Mouse (Mus musculus): ENCODE measurements around the gene Rgs7bp. TPM values are rescaled to one million over a fixed set of nuclear protein-coding genes. Genes with fewer than 3 reads are reported as not detected.

Gene Rgs7bp
- polyA plus RNA-seq, 1 experiment, result not detected

DNA sequence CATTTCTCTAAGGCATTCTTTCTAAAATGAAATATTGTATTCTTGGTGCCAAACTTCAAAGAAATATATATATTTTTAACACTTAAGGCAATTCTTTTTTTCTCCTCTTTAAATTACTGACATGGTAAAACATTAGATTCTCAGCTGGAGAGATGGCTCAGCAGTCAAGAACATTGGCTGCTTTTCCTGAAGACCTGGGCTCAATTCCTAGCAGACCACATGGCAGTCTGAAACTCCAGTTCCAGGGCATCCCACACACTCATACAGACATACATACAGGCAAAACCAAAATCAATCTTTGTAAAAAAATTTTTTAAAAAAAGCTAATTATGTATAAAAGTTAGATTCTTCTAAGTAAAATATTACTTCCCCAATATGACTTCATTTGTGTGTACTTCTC is 22.8 kb downstream of the Rgs7bp start:
- TF ChIP-seq GATA1 (IDR thresholded peaks at IDR 0.05; ENCODE audit: low read length), result no peak

DNA sequence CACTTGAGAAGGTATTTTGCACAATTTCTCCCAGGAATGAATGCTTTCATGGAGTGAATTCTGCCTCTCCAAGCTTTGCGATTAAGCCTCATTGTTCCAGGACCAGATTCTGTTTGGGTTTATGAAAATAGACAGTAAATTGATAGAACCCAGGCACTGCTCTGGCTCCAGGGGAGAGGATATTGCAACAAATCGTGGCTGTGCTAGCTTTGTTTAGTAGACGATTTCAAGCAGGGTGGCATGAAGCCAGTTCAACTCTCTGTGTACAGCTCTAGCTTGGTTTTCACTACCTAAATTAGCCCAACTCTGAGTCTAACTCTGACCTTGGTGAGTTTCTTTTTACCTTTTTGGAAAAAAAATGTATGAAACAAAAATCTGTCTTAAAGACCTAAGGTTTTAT is 26.5 kb downstream of the Rgs7bp start:
- no peak for TF ChIP-seq GATA1 (IDR thresholded peaks at IDR 0.05; ENCODE audit: low read length)

DNA sequence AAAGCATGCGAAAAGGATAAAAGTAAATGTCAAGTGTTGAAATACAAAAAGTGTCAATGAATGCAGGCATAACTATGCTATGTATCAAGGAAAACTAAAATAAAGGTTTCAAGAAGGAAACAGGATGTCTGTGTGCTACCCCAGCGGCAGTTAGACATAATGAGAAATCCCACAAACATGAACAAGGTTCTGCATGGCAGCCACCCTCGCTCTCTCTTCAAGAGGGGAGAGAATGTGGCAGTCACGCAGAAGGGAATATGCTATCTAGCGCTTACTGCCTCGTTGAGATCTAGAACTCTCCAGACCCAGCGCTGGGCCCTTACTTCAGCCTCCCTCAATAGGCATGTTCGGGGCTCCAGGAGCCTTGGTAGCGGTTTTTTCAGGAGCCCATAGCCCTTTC is 38.2 kb downstream of the Rgs7bp start:
- TF ChIP-seq GATA1 (IDR thresholded peaks at IDR 0.05; ENCODE audit: low read length), result no peak

DNA sequence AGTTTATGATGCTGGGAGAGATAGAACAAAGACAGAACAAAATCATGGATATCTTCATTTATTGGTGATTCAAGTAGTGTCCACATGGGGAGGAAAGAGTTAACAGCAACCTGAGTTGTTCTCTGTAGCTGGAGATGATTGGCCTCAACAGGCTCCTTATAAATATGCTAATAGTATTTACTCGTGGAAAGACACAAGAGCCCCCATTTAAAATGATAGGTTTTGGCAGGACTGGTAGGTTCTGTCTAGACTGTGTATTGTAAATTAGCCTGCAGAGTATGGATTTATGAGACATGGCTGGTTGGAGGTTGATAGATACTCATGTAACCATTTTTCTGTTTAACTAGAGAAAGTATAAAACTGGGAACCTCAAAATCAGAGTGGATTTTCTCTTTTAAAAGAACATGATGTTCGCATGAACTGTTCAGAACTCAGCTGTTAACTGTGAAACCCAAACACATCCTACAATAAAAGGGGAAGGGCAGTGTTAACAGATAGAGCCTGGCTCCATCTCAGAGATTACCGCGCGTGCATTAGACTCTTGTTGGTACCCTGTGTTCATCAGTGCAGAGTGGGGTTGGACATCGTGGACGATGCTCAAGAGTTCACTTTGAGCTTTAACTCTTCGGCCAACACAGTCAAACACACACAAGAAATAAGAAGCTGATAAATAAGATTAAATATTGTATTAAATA is 38.9 kb downstream of the Rgs7bp start:
- no peak for TF ChIP-seq GATA1 (IDR thresholded peaks at IDR 0.05; ENCODE audit: low read length)

DNA sequence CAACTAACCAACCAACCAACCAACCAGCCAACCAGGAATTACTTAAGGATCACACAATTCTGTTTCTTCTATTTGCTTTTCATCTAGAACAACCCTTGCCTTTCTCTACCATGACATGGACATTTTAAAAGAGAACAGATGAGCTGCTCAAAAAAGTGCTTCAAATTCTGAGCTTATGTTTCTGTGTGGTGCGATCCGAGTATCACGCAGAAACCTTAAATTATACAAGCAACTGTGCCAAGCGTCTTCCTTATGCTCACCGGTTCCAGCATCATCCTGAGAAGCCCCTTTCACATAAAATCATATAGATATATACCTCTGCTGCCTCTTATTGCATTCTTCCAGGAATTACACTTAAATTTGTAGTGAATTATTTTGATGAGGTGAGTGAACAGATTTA is 43.4 kb downstream of the Rgs7bp start:
- no peak for TF ChIP-seq GATA1 (IDR thresholded peaks at IDR 0.05; ENCODE audit: low read length)

DNA sequence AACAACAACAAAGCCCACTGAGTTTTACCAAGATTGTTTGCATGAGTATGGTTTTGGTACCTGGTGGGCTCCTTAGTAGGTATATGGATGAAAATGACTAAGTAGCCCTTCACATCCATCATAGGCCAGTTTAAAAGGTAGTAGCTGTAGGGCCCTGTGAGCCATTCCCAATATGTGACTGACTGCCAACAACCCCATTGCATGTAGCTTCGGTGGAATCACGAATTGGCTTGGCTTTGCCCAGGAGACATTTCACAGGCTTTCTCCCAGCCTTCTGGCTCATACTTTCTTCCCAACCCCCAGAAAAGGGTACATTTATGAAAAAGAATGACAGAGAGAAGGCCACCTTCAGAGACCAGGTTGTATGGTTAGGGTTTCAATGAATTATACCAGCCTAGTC is 45.8 kb downstream of the Rgs7bp start:
- TF ChIP-seq GATA1 (IDR thresholded peaks at IDR 0.05; ENCODE audit: low read length), result no peak

DNA sequence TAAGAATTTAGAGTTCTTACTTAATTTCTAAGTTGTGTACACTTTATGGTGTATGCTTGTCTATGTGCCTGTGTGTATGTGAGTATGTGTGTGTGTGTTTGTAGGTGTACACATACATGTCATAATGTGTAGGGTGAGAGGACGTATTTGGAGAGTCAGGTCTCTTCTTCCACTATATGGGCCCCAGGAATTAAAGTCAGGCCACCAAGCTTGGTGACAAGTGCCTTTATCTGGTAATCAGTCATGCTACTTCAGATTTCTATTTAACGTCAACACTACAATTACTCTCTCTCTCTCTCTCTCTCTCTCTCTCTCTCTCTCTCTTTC is 51.9 kb downstream of the Rgs7bp start:
- no peak for TF ChIP-seq GATA1 (IDR thresholded peaks at IDR 0.05; ENCODE audit: low read length)

DNA sequence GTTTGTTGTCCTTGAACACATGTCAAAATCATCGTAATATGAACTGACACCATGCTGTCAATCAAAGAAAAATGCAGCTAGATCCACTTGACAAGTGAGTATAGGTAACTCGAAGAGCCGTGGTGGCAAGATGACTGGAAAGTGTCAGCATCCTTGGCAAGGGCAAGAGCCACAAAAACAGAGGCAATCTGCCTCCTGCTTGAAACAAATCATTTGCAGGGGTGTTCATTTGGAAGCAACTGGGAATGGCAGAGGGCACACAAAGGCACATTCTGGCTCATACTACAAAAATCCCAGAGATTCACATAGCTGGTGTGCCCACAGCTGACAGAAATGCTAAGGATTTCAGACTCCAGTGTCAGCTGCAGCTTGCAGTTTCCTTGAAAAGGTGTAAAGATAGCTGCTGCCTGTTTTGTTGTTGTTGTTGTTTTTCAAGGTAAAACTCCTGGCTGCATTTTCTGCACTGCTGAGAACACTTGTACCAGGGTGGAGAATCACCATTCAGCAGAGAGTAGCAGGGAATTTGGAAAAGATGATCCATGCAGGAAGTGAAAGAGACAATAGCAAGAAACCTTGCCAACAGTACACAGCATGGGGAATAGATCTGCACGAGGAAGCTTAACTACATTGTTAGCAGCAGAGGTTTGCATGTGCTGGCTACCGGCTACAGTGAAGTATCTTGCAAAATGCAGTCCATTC is 52.4 kb downstream of the Rgs7bp start:
- no peak for TF ChIP-seq GATA1 (IDR thresholded peaks at IDR 0.05; ENCODE audit: low read length)

DNA sequence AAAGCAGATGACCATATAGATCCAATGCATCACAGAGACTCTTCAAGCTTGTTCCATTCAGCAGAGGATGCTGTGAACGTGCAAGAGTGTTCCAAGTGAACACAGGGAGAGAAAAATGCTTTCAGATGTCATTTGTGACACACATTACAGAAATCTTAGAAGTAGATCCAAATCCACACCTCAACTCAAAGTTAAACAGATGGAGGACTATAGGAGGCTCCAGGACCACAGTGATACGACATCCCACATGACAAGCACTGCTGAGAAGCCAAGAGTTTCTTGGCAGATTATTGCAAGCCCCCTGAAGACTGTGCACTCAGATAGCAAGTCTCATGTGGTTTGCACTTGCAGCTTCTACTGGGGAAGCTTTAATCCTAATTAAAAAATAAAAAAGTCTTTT is 53.0 kb downstream of the Rgs7bp start:
- no peak for TF ChIP-seq GATA1 (IDR thresholded peaks at IDR 0.05; ENCODE audit: low read length)

DNA sequence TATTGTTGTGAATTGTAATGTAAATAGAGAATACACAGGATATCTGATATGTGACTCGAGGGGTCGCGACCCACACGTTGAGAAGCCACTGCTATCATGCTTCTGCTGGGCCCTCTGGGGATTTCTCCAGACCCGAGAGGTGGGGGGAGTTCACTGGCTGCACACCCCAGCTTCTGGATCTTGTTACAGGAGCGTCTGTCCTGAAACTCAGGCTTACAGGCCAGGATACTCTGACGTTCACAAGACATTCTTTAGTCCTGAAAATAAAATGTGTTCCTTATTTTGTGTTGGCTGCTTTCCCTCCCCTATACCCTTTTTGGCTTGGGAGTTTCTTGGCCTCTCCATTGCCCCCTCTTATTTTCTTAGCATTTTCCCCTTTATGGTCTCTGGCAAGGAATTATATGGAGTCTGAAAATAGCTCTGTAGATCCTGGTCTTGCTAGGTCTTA is 65.9 kb downstream of the Rgs7bp start:
- no peak for TF ChIP-seq GATA1 (IDR thresholded peaks at IDR 0.05; ENCODE audit: low read length)

DNA sequence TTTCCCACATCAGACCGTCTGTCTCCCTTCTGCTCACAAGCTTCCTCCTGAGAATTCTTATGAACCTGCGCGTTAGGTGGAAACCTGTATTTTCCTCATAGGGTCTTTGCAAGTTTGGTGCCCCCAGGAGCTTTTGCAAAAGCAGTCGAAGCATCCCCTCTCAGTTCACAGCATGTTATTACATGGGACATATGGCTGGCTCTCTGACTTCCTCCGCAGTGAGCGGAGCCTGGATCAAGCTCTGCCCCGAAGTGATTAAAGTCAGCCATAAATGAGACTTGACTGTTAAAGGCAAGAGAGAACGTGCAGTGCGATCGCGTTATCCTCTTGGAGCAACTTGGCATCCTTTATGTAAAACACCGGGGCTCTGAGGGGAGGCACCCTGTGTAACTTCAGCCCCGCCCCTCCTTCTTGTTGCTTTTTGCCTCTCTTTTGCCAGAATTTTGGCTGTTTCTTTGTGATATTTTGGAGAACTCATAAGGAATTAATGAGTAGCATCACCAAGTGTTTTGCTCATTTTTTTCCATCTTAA is 66.7 kb downstream of the Rgs7bp start:
- TF ChIP-seq GATA1 (IDR thresholded peaks at IDR 0.05; ENCODE audit: low read length), result no peak

DNA sequence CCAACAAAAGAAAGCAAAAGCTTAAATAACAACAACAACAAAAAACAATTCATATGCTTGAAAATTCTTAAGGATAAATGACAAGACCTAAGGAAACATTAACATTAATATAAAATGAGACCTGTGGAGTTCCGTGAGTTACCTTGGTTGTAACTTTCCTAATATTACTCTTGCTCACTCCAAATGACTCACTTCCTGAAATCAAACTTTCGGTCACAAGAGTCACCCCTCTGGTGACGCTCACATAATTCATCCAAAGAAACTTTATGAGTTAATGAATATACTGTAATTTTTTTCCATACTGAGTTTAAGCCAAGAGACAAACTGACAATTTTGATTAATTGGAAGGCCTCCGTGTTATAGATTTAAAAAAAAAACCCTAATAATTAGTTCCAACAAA is 69.0 kb downstream of the Rgs7bp start:
- no peak for TF ChIP-seq GATA1 (IDR thresholded peaks at IDR 0.05; ENCODE audit: low read length)

DNA sequence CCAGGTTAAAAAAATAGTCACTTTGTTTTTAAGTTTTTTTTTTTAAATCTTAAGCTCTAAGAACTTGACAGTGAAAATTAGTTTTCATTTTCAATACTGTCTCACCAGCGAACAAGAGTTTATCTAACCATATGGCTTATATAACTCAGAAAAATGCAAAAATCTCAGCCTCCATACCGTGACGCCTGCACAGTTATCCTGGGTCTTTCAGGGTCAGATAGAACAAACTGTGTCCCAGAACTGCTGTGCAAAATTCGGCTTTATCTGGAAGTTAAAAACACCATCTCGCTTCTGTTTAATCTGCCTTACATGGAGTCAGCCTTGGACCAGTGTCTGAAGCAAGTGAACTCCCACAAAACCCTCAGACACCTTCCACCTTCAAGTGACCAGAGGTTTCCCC is 70.7 kb downstream of the Rgs7bp start:
- TF ChIP-seq GATA1 (IDR thresholded peaks at IDR 0.05; ENCODE audit: low read length), result no peak

DNA sequence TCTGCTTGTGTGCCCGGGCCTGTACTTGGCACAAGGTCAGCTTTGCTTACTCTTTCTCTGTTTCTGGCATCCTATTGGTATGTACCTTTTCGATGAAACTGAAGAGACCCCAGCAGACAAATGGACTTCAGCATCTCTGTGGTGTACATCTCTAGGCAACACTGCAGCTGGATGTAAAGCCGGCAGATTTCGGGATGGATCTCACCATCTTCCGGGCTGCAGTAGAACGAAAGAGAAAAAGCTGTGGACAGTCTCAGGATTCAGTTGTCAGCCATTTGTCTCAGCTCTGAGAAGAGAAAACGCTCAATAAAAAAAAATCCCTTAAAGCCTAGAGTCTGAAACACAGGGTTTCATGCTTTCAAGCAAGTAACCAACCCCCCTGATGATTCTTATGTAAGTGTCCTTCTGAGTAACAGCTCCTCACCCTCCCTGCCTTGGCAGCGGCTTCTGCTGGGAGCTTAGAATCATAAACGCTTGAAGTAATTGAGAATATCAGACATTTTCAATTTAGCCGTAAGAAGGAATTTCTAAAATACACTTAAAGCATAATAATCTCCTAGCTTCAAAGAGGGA is 71.9 kb downstream of the Rgs7bp start:
- TF ChIP-seq GATA1 (IDR thresholded peaks at IDR 0.05; ENCODE audit: low read length), result no peak

DNA sequence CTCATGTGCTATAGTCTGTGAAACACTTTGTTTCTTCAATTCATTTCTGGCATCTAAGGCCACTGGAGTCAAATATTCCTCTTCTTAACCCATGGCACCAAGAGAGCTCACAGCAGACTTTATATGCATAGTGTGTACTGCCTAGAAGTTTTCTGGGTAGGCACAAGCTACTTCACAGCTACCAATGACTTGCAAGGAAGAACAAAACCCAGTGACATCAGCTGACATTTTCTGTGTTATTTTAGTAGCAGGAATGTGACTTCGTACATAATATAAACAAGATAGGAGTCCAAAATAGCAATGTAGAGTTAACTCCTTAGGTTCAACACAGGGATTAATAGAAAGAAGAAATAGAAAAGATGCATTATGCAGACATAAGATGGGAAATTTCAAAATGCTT is 76.6 kb downstream of the Rgs7bp start:
- no peak for TF ChIP-seq GATA1 (IDR thresholded peaks at IDR 0.05; ENCODE audit: low read length)

DNA sequence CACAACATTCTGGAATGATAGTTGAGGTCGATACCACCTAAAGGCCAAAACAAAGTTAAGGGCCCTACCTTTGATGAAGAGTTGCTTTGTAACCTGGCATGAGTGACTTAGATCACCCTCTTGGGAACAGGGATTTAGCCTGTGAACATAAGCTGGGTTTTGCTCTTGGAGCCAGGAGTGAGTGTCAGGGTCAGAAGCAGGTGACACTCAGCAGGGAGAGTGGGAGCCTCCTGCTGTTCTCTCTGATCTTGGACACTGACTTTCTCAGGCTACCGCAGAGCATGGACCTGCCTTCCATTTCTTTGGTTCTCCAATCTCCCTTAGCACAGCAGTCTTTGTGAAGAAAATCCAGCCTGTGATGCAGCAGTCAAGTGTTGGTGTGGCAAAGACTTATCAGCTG is 87.2 kb downstream of the Rgs7bp start:
- TF ChIP-seq GATA1 (IDR thresholded peaks at IDR 0.05; ENCODE audit: low read length), result no peak

DNA sequence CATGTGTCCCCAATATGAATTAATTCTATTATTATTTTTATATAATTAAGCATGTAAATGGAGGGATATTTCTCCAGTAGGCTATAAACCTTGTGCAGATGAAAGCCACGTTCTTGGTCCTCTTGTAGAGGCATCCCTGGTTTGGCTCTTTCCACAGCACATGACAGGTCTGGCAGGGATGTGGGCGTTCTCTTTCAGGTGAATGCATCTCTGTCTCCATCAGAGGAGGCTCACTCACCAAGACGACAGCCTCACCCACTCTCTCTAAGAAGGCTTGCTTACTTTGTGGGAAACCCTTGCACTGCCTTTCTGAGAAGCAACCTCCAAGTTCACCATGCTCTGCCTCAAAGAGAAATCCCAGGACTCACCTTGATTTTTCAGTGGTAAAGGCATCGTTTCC is 91.0 kb downstream of the Rgs7bp start:
- TF ChIP-seq GATA1 (IDR thresholded peaks at IDR 0.05; ENCODE audit: low read length), result no peak
